Mouse (Mus musculus): ENCODE data around the gene Olfr960. TPM values are rescaled to one million over a fixed set of nuclear protein-coding genes. Genes with fewer than 3 reads are reported as not detected.

Gene Olfr960
- total and polyA plus RNA-seq, 3 experiments = 0.49 TPM; not detected in 2

GRCm38 (mm10) chr9:39608497-39608896, 12.7 kb upstream of the Olfr960 start:
- Histone ChIP-seq H3K4me1 (ENCODE audit: insufficient read depth, low read depth, low read length) (no peaks in the 10 kb centered on the region), H3K9me3 (replicated peaks) (no peaks in the 10 kb centered on the region), H3K36me3 (replicated peaks) (no peaks in the 10 kb centered on the region), H3K27me3 (ENCODE audit: insufficient read depth, low read length) (no peaks in the 10 kb centered on the region), H3K4me3 (ENCODE audit: low read depth, low read length) (no peak overlapping the region)
- no peak for ATAC-seq (ENCODE audit: extremely low read depth, insufficient number of reproducible peaks, low FRiP score, poor library complexity, severe bottlenecking)
- no peak for DNase-seq (ENCODE audit: low spot score)
- no peak for TF ChIP-seq CTCF (IDR thresholded peaks at IDR 0.05; ENCODE audit: low read depth, low read length)
- no peak for TF ChIP-seq POLR2AphosphoS5 (IDR thresholded peaks at IDR 0.05; ENCODE audit: insufficient replicate concordance, low read depth, low read length)

GRCm38 (mm10) chr9:39610355-39610754, 10.8 kb upstream of the Olfr960 start, which contains the start of gene Olfr148:
TSS of gene Olfr148 (plus strand) at chr9:39610655.
- TF ChIP-seq POLR2AphosphoS5 (IDR thresholded peaks at IDR 0.05; ENCODE audit: insufficient replicate concordance, low read depth, low read length) (no peak), GATA2 (IDR thresholded peaks at IDR 0.05; ENCODE audit: borderline replicate concordance, low read depth, low read length) (no peak), TAL1 (conservative IDR thresholded peaks at IDR 0.05; ENCODE audit: low read depth, low read length) (no peak), CTCF (IDR thresholded peaks at IDR 0.05; ENCODE audit: low read depth, low read length) (no peak), GATA1 (IDR thresholded peaks at IDR 0.05; ENCODE audit: borderline replicate concordance, low read length) (no peak)
- DNase-seq (ENCODE audit: low spot score) = no peak

GRCm38 (mm10) chr9:39611953-39612352, 9.2 kb upstream of the Olfr960 start:
- ATAC-seq (ENCODE audit: extremely low read depth, insufficient number of reproducible peaks, low FRiP score, poor library complexity, severe bottlenecking) = no peak
- H3K27me3 ChIP-seq (ENCODE audit: insufficient read depth, low read length) = no peaks in the 10 kb centered on the region
- no peaks in the 10 kb centered on the region for H3K9me3 ChIP-seq (replicated peaks)
- TF ChIP-seq CTCF (IDR thresholded peaks at IDR 0.05; ENCODE audit: low read depth, low read length) (no peak), POLR2AphosphoS5 (IDR thresholded peaks at IDR 0.05; ENCODE audit: insufficient replicate concordance, low read depth, low read length) (no peak), GATA1 (IDR thresholded peaks at IDR 0.05; ENCODE audit: borderline replicate concordance, low read length) (no peak), TAL1 (conservative IDR thresholded peaks at IDR 0.05; ENCODE audit: low read depth, low read length) (no peak), GATA2 (IDR thresholded peaks at IDR 0.05; ENCODE audit: borderline replicate concordance, low read depth, low read length) (no peak)
- DNase-seq (ENCODE audit: low spot score) = no peak
- no peaks in the 10 kb centered on the region for H3K36me3 ChIP-seq (replicated peaks)
- H3K4me3 ChIP-seq (ENCODE audit: low read depth, low read length) = no peak overlapping the region
- no peaks in the 10 kb centered on the region for H3K4me1 ChIP-seq (ENCODE audit: insufficient read depth, low read depth, low read length)

More at GRCm38 (mm10) chr9:39610355-39610754, 10.8 kb upstream of the Olfr960 start, which contains the start of gene Olfr148:
- Histone ChIP-seq H3K27me3 (ENCODE audit: insufficient read depth, low read length) (no peaks in the 10 kb centered on the region), H3K4me1 (ENCODE audit: insufficient read depth, low read depth, low read length) (no peaks in the 10 kb centered on the region), H3K9me3 (replicated peaks) (no peaks in the 10 kb centered on the region), H3K4me3 (ENCODE audit: low read depth, low read length) (no peak within 1 kb of the TSS), H3K36me3 (replicated peaks) (no peaks in the 10 kb centered on the region)
- no peak for ATAC-seq (ENCODE audit: extremely low read depth, insufficient number of reproducible peaks, low FRiP score, poor library complexity, severe bottlenecking)

GRCm38 (mm10) chr9:39623783-39624182, 2.6 kb downstream of the Olfr960 start:
- TF ChIP-seq TAL1 (conservative IDR thresholded peaks at IDR 0.05; ENCODE audit: low read depth, low read length) (no peak), CTCF (IDR thresholded peaks at IDR 0.05; ENCODE audit: low read depth, low read length) (no peak)
- Histone ChIP-seq H3K27me3 (ENCODE audit: insufficient read depth, low read length) (no peaks in the 10 kb centered on the region), H3K4me3 (ENCODE audit: low read depth, low read length) (no peak overlapping the region), H3K9me3 (replicated peaks) (no peaks in the 10 kb centered on the region), H3K4me1 (ENCODE audit: insufficient read depth, low read depth, low read length) (no peaks in the 10 kb centered on the region), H3K36me3 (replicated peaks) (no peaks in the 10 kb centered on the region)
- ATAC-seq (ENCODE audit: extremely low read depth, insufficient number of reproducible peaks, low FRiP score, poor library complexity, severe bottlenecking) (no peak), DNase-seq (ENCODE audit: low spot score) (no peak)

- Histone ChIP-seq H3K36me3 (replicated peaks) (no peaks in the 10 kb centered on the region), H3K4me3 (ENCODE audit: low read depth, low read length) (no peak overlapping the region), H3K27me3 (ENCODE audit: insufficient read depth, low read length) (no peaks in the 10 kb centered on the region), H3K4me1 (ENCODE audit: insufficient read depth, low read depth, low read length) (no peaks in the 10 kb centered on the region), H3K9me3 (replicated peaks) (no peaks in the 10 kb centered on the region)
- no peak for TF ChIP-seq TAL1 (conservative IDR thresholded peaks at IDR 0.05; ENCODE audit: low read depth, low read length)
- TF ChIP-seq GATA2 (IDR thresholded peaks at IDR 0.05; ENCODE audit: borderline replicate concordance, low read depth, low read length) = no peak
- no peak for TF ChIP-seq CTCF (IDR thresholded peaks at IDR 0.05; ENCODE audit: low read depth, low read length)
- TF ChIP-seq POLR2AphosphoS5 (IDR thresholded peaks at IDR 0.05; ENCODE audit: insufficient replicate concordance, low read depth, low read length) = no peak
- no peak for TF ChIP-seq GATA1 (IDR thresholded peaks at IDR 0.05; ENCODE audit: borderline replicate concordance, low read length)
- ATAC-seq (ENCODE audit: extremely low read depth, insufficient number of reproducible peaks, low FRiP score, poor library complexity, severe bottlenecking) (no peak), DNase-seq (ENCODE audit: low spot score) (no peak)
Measured at GRCm38 (mm10) chr9:39624711-39625110, 3.5 kb downstream of the Olfr960 start.

- TF ChIP-seq GATA2 (IDR thresholded peaks at IDR 0.05; ENCODE audit: borderline replicate concordance, low read depth, low read length) (no peak), GATA1 (IDR thresholded peaks at IDR 0.05; ENCODE audit: borderline replicate concordance, low read length) (no peak), CTCF (IDR thresholded peaks at IDR 0.05; ENCODE audit: low read depth, low read length) (no peak), TAL1 (conservative IDR thresholded peaks at IDR 0.05; ENCODE audit: low read depth, low read length) (no peak), POLR2AphosphoS5 (IDR thresholded peaks at IDR 0.05; ENCODE audit: insufficient replicate concordance, low read depth, low read length) (no peak)
- H3K4me1 ChIP-seq (ENCODE audit: insufficient read depth, low read depth, low read length) = no peaks in the 10 kb centered on the region
- no peak for ATAC-seq (ENCODE audit: extremely low read depth, insufficient number of reproducible peaks, low FRiP score, poor library complexity, severe bottlenecking)
- H3K36me3 ChIP-seq (replicated peaks) = no peaks in the 10 kb centered on the region
- H3K9me3 ChIP-seq (replicated peaks) = no peaks in the 10 kb centered on the region
- no peaks in the 10 kb centered on the region for H3K27me3 ChIP-seq (ENCODE audit: insufficient read depth, low read length)
- H3K4me3 ChIP-seq (ENCODE audit: low read depth, low read length) = no peak overlapping the region
- no peak for DNase-seq (ENCODE audit: low spot score)
Measured at GRCm38 (mm10) chr9:39629069-39629468, 7.9 kb downstream of the Olfr960 start.

Data from G1E (cell line).